Mouse (Mus musculus) heart, adult 2 months (tissue): Measurements from ENCODE around the gene Tasp1.

ENCODE experiments used
- CTCF ChIP-seq: fragments of 200-600 bp; IDR thresholded peaks from 2 replicates; pipeline ENCODE4 v1.8.1; 2022; ENCODE audit warnings: antibody characterized with exemption, mild to moderate bottlenecking, moderate library complexity
- EP300 ChIP-seq: fragments of 200-500 bp; IDR thresholded peaks from 2 replicates; pipeline ENCODE4 v1.6.1; 2011; ENCODE audit warnings: low read depth, low read length, control low read depth; ENCODE audit not compliant: insufficient read depth
- POLR2A ChIP-seq: fragments of 200-500 bp; IDR thresholded peaks from 2 replicates; pipeline ENCODE4 v1.6.1; 2011; ENCODE audit warnings: mild to moderate bottlenecking, low read depth, low read length, control low read depth; ENCODE audit not compliant: insufficient read depth

GRCm38 (mm10) chr2:140058125-140058524 is 8.5 kb downstream of the Tasp1 start:
- TF ChIP-seq POLR2A (no peak), CTCF (no peak), EP300 (no peak)
